8 mouse cellular contexts compared by ENCODE assay signal in the genomic region with DNA sequence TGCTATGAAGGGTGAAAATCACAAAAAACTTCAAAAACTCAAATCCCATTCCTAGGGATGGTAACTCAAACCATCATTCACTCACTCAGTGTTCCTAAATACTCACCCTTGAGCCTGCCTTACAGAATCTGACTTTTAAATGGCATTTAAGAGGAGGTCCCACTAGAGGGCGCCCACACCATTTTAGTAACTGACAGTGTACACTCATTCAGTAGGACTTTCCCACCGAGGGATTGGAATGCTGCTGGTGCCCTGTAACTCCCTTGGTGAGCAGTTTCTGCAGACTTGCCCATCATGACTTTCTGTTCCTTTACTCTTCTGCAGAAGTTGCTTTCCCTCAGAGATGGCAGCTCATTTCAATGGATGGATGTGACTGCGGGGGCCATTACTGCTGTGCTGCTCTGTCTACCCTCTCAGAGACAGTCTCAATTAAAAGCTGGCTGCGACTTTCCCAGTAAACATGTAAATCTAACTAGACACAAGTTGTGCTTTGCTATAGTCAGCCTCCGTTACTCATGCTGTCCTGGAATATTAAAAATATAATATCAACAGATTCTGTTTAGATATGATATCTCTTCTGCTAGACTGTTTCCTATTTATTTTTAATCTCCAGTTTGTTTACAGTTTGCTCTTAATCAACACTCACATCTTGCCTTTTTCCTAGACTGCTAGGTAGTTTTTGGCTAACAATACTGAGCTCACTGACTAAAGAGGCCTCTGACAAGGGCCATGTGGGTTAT.
DNase-seq lines count a peak whose midpoint lies in the region; ATAC-seq lines count a peak whose summit lies in the region.

No protein-coding gene starts in this region.

- H3K36me3 ChIP-seq in hindbrain, embryonic 12.5 days, result peaks cover 31% of the 10 kb centered on the region

- H3K9ac ChIP-seq in hindbrain, embryonic 12.5 days, result no peak overlapping the region

- peak; percentile 85 for DNase-seq in Muller cell, postnatal 12 days (ENCODE audit: inconsistent ontology term)
- peak; percentile 77 for DNase-seq in cerebellum, adult 8-10 months
- DNase-seq in frontal cortex, adult 2 months (ENCODE audit: extremely low spot score in 1 of 2, low spot score in 1 of 2), result peak; percentile 83 to 97
- peak; percentile 83 to 95 for DNase-seq in layer of hippocampus, postnatal 14 days (ENCODE audit: low spot score in 2 of 2)
- DNase-seq in lung, postnatal 14 days, result peak; percentile 93
- peak; percentile 74 for DNase-seq in retina, postnatal 7 days (ENCODE audit: low read depth, low spot score)
- peak; percentile 52 for DNase-seq in urinary bladder, adult 2 months (ENCODE audit: low spot score)

- ATAC-seq in hindbrain, embryonic 12.5 days (ENCODE audit: low FRiP score), result peak; percentile 43; the same call in 1 of the 2 replicates

- 50% methylated on average over 5 of the region's 5 CpGs for WGBS in hindbrain, embryonic 12.5 days

- no peaks in the 10 kb centered on the region for H3K9me3 ChIP-seq in hindbrain, embryonic 12.5 days (replicated peaks)

- no peaks in the 10 kb centered on the region for H3K4me1 ChIP-seq in hindbrain, embryonic 12.5 days

- H3K4me3 ChIP-seq in hindbrain, embryonic 12.5 days, result no peak overlapping the region

- no peak overlapping the region for H3K4me2 ChIP-seq in hindbrain, embryonic 12.5 days (replicated peaks)

- H3K27ac ChIP-seq in hindbrain, embryonic 12.5 days, result no peak overlapping the region

- no peaks in the 10 kb centered on the region for H3K27me3 ChIP-seq in hindbrain, embryonic 12.5 days
